Mouse (Mus musculus) CD8-positive naive resting alpha-beta T cell, adult 2 months (primary cell): ENCODE results near the gene Slc30a1.

Experiments used
- DNase-seq, 2 experiments: peaks; one replicate each; pipeline ENCODE4 v3.0.0; 2022; ENCODE audit warnings: low read depth in 2 of 2, low spot score in 2 of 2

The Slc30a1 gene

GRCm38 (mm10) chr1:191932986-191933632 lies 26.5 kb downstream of the Slc30a1 start:
- DNase-seq: no peak

- no peak for DNase-seq
These were observed 37.1 kb downstream of the Slc30a1 start for GRCm38 (mm10) chr1:191943638-191944037.

- DNase-seq: no peak
These were observed 38.8 kb downstream of the Slc30a1 start for GRCm38 (mm10) chr1:191945341-191945740.

GRCm38 (mm10) chr1:191945756-191946155 lies 39.2 kb downstream of the Slc30a1 start:
- no peak for DNase-seq

GRCm38 (mm10) chr1:191946261-191946660 lies 39.7 kb downstream of the Slc30a1 start:
- no peak for DNase-seq

- DNase-seq: no peak
These were observed 40.3 kb downstream of the Slc30a1 start for GRCm38 (mm10) chr1:191946835-191947234.

GRCm38 (mm10) chr1:191947796-191948195 lies 41.2 kb downstream of the Slc30a1 start:
- no peak for DNase-seq

GRCm38 (mm10) chr1:191948600-191948999 lies 42.0 kb downstream of the Slc30a1 start:
- no peak for DNase-seq

GRCm38 (mm10) chr1:191950611-191951010 lies 44.0 kb downstream of the Slc30a1 start:
- DNase-seq: no peak

GRCm38 (mm10) chr1:191952733-191953335 lies 46.3 kb downstream of the Slc30a1 start:
- no peak for DNase-seq

GRCm38 (mm10) chr1:191955101-191955500 lies 48.5 kb downstream of the Slc30a1 start:
- peak; percentile 15 to 26 for DNase-seq

- peak; percentile 12 to 15 for DNase-seq
These were observed 49.7 kb downstream of the Slc30a1 start for GRCm38 (mm10) chr1:191956261-191956660.

GRCm38 (mm10) chr1:191956871-191957270 lies 50.3 kb downstream of the Slc30a1 start:
- DNase-seq: no peak

GRCm38 (mm10) chr1:191957321-191957720 lies 50.8 kb downstream of the Slc30a1 start:
- DNase-seq: no peak

GRCm38 (mm10) chr1:191960946-191961345 lies 54.4 kb downstream of the Slc30a1 start:
- DNase-seq: no peak
